Mouse (Mus musculus): ENCODE results near the gene Cdc14a. TPM values are rescaled to one million over a fixed set of nuclear protein-coding genes. Genes with fewer than 3 reads are reported as not detected.

Gene Cdc14a
- polyA plus RNA-seq, 1 experiment from 2014 or later: 2.0 TPM

DNA sequence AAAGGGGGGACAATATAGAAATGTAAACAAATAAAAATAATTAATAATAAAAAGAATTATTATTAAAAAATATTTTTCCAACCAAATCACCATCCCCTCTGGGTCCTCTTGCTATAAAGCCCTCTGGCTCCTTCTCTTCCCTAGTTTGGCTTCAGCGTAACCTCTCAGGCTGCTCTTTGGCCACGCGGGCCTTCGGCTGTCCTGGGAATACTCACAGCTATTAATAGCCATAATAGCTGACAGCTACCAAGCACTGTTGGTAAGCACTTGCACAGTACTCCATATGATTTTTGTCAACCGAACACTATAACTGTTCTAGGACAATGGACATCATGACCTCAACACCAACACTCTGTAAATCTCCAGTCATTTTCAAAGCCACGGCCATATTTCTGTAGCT lies 135.0 kb downstream of the Cdc14a start:
- WGBS (ENCODE audit: insufficient replicate concordance): 82% methylated on average over 6 of the region's 6 CpGs
- no peak overlapping the region for H3K27ac ChIP-seq (ENCODE audit: low read length)
- no peak for ATAC-seq (ENCODE audit: low read depth)
- no peak overlapping the region for H3K9ac ChIP-seq (ENCODE audit: low read depth, low read length)
- H3K4me2 ChIP-seq (ENCODE audit: low read depth, low read length): no peak overlapping the region
- H3K36me3 ChIP-seq (ENCODE audit: control insufficient read depth, insufficient read depth): no peaks in the 10 kb centered on the region
- H3K27me3 ChIP-seq (ENCODE audit: control insufficient read depth, insufficient read depth, low read depth, low read length): no peaks in the 10 kb centered on the region
- H3K4me1 ChIP-seq (ENCODE audit: control insufficient read depth, low read depth, low read length): no peaks in the 10 kb centered on the region; the same call in 1 of the 2 replicates
- H3K9me3 ChIP-seq (replicated peaks; ENCODE audit: control insufficient read depth, low read length): no peaks in the 10 kb centered on the region
- H3K4me3 ChIP-seq (ENCODE audit: low read depth, low read length): no peak overlapping the region

DNA sequence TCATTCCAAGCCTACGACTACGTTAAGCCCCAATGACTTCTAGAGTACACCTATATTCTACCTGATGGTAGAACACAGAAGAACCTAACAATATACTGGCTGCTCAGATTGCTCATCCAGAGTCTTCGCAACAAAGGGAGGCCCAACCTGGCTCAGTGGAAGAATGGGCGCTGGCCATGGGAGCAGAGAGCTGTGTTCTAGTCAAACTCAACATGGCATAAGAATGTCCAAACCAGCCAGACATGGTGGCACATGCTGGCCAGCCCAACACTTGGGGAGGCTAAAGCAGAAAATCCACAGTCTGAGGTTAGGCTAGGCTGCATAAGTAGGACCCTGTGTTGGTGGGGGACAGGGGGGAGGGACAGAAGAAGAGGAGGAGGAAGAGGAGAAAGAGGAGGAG lies 139.1 kb downstream of the Cdc14a start:
- no peaks in the 10 kb centered on the region for H3K9me3 ChIP-seq (replicated peaks; ENCODE audit: control insufficient read depth, low read length)
- no peak overlapping the region for H3K4me3 ChIP-seq (ENCODE audit: low read depth, low read length)
- no peak for ATAC-seq (ENCODE audit: low read depth)
- 82% methylated on average over 4 of the region's 4 CpGs for WGBS (ENCODE audit: insufficient replicate concordance)
- H3K4me1 ChIP-seq (ENCODE audit: control insufficient read depth, low read depth, low read length): no peaks in the 10 kb centered on the region; the same call in 1 of the 2 replicates
- no peak overlapping the region for H3K4me2 ChIP-seq (ENCODE audit: low read depth, low read length)
- no peak overlapping the region for H3K27ac ChIP-seq (ENCODE audit: low read length)
- H3K9ac ChIP-seq (ENCODE audit: low read depth, low read length): no peak overlapping the region
- no peaks in the 10 kb centered on the region for H3K36me3 ChIP-seq (ENCODE audit: control insufficient read depth, insufficient read depth)
- H3K27me3 ChIP-seq (ENCODE audit: control insufficient read depth, insufficient read depth, low read depth, low read length): no peaks in the 10 kb centered on the region

DNA sequence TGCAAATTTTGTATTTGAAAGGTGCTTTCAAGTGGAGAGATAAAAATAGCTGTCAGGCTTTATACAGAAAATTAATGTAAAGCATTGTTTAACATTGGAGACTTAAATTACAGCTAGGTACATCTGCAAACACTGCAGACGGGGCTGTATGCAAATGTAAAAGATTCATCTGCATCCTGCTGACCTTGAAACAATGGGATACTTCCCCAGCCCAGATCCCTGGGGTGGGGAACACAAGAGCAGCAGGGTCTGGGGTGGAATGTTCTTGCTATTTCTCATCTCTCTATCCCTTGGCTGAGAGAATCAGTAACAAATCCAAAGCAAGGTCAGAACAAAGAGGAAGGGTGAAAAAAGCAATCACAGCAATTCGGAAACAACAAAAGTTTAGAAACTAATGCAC lies 139.8 kb downstream of the Cdc14a start:
- Histone ChIP-seq H3K9me3 (replicated peaks; ENCODE audit: control insufficient read depth, low read length) (no peaks in the 10 kb centered on the region), H3K4me3 (ENCODE audit: low read depth, low read length) (no peak overlapping the region), H3K27me3 (ENCODE audit: control insufficient read depth, insufficient read depth, low read depth, low read length) (no peaks in the 10 kb centered on the region), H3K9ac (ENCODE audit: low read depth, low read length) (no peak overlapping the region), H3K4me2 (ENCODE audit: low read depth, low read length) (no peak overlapping the region), H3K27ac (ENCODE audit: low read length) (no peak overlapping the region), H3K4me1 (ENCODE audit: control insufficient read depth, low read depth, low read length) (no peaks in the 10 kb centered on the region; the same call in 1 of the 2 replicates), H3K36me3 (ENCODE audit: control insufficient read depth, insufficient read depth) (no peaks in the 10 kb centered on the region)
- 54% methylated on average over 2 of the region's 2 CpGs for WGBS (ENCODE audit: insufficient replicate concordance)
- no peak for ATAC-seq (ENCODE audit: low read depth)

GRCm38 (mm10) chr3:116281663-116282062 lies 142.2 kb downstream of the Cdc14a start:
- H3K4me3 ChIP-seq (ENCODE audit: low read depth, low read length): no peak overlapping the region
- H3K36me3 ChIP-seq (ENCODE audit: control insufficient read depth, insufficient read depth): no peaks in the 10 kb centered on the region
- no peak overlapping the region for H3K27ac ChIP-seq (ENCODE audit: low read length)
- no peaks in the 10 kb centered on the region for H3K27me3 ChIP-seq (ENCODE audit: control insufficient read depth, insufficient read depth, low read depth, low read length)
- H3K9ac ChIP-seq (ENCODE audit: low read depth, low read length): no peak overlapping the region
- H3K4me2 ChIP-seq (ENCODE audit: low read depth, low read length): no peak overlapping the region
- H3K9me3 ChIP-seq (replicated peaks; ENCODE audit: control insufficient read depth, low read length): no peaks in the 10 kb centered on the region
- WGBS (ENCODE audit: insufficient replicate concordance): 85% methylated on average over 6 of the region's 6 CpGs
- ATAC-seq (ENCODE audit: low read depth): no peak
- H3K4me1 ChIP-seq (ENCODE audit: control insufficient read depth, low read depth, low read length): no peaks in the 10 kb centered on the region

GRCm38 (mm10) chr3:116277146-116277545 lies 146.7 kb downstream of the Cdc14a start:
- Histone ChIP-seq H3K4me3 (ENCODE audit: low read depth, low read length) (no peak overlapping the region), H3K27me3 (ENCODE audit: control insufficient read depth, insufficient read depth, low read depth, low read length) (no peaks in the 10 kb centered on the region), H3K9ac (ENCODE audit: low read depth, low read length) (no peak overlapping the region), H3K9me3 (replicated peaks; ENCODE audit: control insufficient read depth, low read length) (no peaks in the 10 kb centered on the region), H3K4me2 (ENCODE audit: low read depth, low read length) (no peak overlapping the region), H3K4me1 (ENCODE audit: control insufficient read depth, low read depth, low read length) (no peaks in the 10 kb centered on the region), H3K36me3 (ENCODE audit: control insufficient read depth, insufficient read depth) (no peaks in the 10 kb centered on the region), H3K27ac (ENCODE audit: low read length) (no peak overlapping the region)
- WGBS (ENCODE audit: insufficient replicate concordance): 62% methylated on average over 8 of the region's 8 CpGs
- ATAC-seq (ENCODE audit: low read depth): no peak

DNA sequence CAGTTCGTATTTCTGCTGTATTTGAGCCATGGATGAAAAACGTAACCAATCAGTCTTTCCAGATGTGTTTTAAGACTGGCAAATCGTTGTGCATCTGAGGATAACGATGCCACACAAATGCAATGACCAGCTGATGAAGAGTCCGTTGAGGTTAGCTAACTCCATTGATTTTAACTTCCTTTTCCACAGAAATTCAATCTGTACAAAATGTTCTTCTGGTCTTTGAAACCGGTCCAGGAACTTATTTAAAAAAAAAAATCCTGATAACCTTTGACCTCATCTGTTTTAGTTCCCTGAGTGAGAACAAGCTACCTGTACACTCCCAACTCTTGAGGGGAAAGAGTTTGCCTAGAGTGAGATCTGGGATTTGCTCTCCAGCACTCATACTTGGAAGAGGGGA lies 152.2 kb downstream of the Cdc14a start:
- Histone ChIP-seq H3K4me3 (ENCODE audit: low read depth, low read length) (no peak overlapping the region), H3K27ac (ENCODE audit: low read length) (no peak overlapping the region), H3K27me3 (ENCODE audit: control insufficient read depth, insufficient read depth, low read depth, low read length) (no peaks in the 10 kb centered on the region), H3K36me3 (ENCODE audit: control insufficient read depth, insufficient read depth) (no peaks in the 10 kb centered on the region), H3K4me2 (ENCODE audit: low read depth, low read length) (no peak overlapping the region), H3K4me1 (ENCODE audit: control insufficient read depth, low read depth, low read length) (no peaks in the 10 kb centered on the region), H3K9ac (ENCODE audit: low read depth, low read length) (no peak overlapping the region), H3K9me3 (replicated peaks; ENCODE audit: control insufficient read depth, low read length) (no peaks in the 10 kb centered on the region)
- ATAC-seq (ENCODE audit: low read depth): no peak
- 62% methylated on average over 6 of the region's 6 CpGs for WGBS (ENCODE audit: insufficient replicate concordance)

GRCm38 (mm10) chr3:116267036-116267654 lies 156.7 kb downstream of the Cdc14a start:
- Histone ChIP-seq H3K36me3 (ENCODE audit: control insufficient read depth, insufficient read depth) (no peaks in the 10 kb centered on the region), H3K27ac (ENCODE audit: low read length) (no peak overlapping the region), H3K9me3 (replicated peaks; ENCODE audit: control insufficient read depth, low read length) (no peaks in the 10 kb centered on the region), H3K4me3 (ENCODE audit: low read depth, low read length) (no peak overlapping the region), H3K4me1 (ENCODE audit: control insufficient read depth, low read depth, low read length) (no peaks in the 10 kb centered on the region), H3K4me2 (ENCODE audit: low read depth, low read length) (no peak overlapping the region), H3K27me3 (ENCODE audit: control insufficient read depth, insufficient read depth, low read depth, low read length) (no peaks in the 10 kb centered on the region), H3K9ac (ENCODE audit: low read depth, low read length) (no peak overlapping the region)
- no peak for ATAC-seq (ENCODE audit: low read depth)
- 72% methylated on average over 2 of the region's 2 CpGs for WGBS (ENCODE audit: insufficient replicate concordance)

DNA sequence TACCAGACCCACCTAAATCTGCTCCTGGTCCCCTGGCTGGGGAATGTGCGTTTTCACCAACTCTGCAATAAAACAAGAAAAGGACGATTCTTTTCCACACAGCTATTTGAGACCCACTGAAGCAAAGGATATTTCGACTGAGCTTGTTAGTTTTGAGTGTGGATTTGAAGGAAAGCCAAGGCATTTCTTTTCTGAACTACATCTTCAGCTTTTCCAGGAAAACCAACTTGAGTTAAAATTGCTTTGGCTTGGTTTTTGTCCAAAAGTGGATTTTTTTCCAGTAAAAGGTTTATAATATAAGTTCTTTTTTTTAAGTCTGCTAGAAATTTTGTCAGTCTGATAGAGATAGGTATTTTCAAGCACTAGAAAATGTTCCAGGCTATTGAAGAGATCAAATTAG lies 157.5 kb downstream of the Cdc14a start:
- Histone ChIP-seq H3K36me3 (ENCODE audit: control insufficient read depth, insufficient read depth) (no peaks in the 10 kb centered on the region), H3K9ac (ENCODE audit: low read depth, low read length) (no peak overlapping the region), H3K4me2 (ENCODE audit: low read depth, low read length) (no peak overlapping the region), H3K4me3 (ENCODE audit: low read depth, low read length) (no peak overlapping the region), H3K4me1 (ENCODE audit: control insufficient read depth, low read depth, low read length) (no peaks in the 10 kb centered on the region), H3K27ac (ENCODE audit: low read length) (no peak overlapping the region), H3K27me3 (ENCODE audit: control insufficient read depth, insufficient read depth, low read depth, low read length) (no peaks in the 10 kb centered on the region), H3K9me3 (replicated peaks; ENCODE audit: control insufficient read depth, low read length) (no peaks in the 10 kb centered on the region)
- 60% methylated on average over 3 of the region's 3 CpGs for WGBS (ENCODE audit: insufficient replicate concordance)
- no peak for ATAC-seq (ENCODE audit: low read depth)

- Histone ChIP-seq H3K36me3 (ENCODE audit: control insufficient read depth, insufficient read depth) (no peaks in the 10 kb centered on the region), H3K4me2 (ENCODE audit: low read depth, low read length) (no peak overlapping the region), H3K4me3 (ENCODE audit: low read depth, low read length) (no peak overlapping the region), H3K4me1 (ENCODE audit: control insufficient read depth, low read depth, low read length) (no peaks in the 10 kb centered on the region), H3K9ac (ENCODE audit: low read depth, low read length) (no peak overlapping the region), H3K27ac (ENCODE audit: low read length) (peak overlapping the region; percentile 21; the same call in 1 of the 2 replicates), H3K27me3 (ENCODE audit: control insufficient read depth, insufficient read depth, low read depth, low read length) (no peaks in the 10 kb centered on the region), H3K9me3 (replicated peaks; ENCODE audit: control insufficient read depth, low read length) (no peaks in the 10 kb centered on the region)
- 69% methylated on average over 1 of the region's 1 CpGs for WGBS (ENCODE audit: insufficient replicate concordance)
- ATAC-seq (ENCODE audit: low read depth): peak; percentile 64
These were observed 159.9 kb downstream of the Cdc14a start for GRCm38 (mm10) chr3:116263977-116264376.

Measured in liver, embryonic 16.5 days (tissue).